Mouse (Mus musculus) hindbrain, embryonic 14.5 days (tissue): ENCODE measurements at regions not wholly inside any gene's neighbourhood (a gene's known extent, or its start where the extent isn't known, plus 50 kb on each side); places are given as distances from the start of the nearest gene placed in this dataset.

ENCODE experiments used
- ATAC-seq: fragments of 200-750 bp; cut with Nextera tagmentation; 2 replicates; pipeline ENCODE4 v1.8.0; 2017; ENCODE audit warnings: moderate number of reproducible peaks, mild to moderate bottlenecking, moderate TSS enrichment, moderate library complexity; ENCODE audit not compliant: low FRiP score
- DNase-seq: peaks from one replicate; pipeline ENCODE4 v3.0.0-alpha.2; 2015; ENCODE audit warnings: low spot score
- H3K27ac ChIP-seq: fragments of 300-500 bp; sonication (generic); 2 replicates; pipeline ENCODE4 v1.5.1; 2014; ENCODE audit warnings: mild to moderate bottlenecking, moderate library complexity
- H3K27me3 ChIP-seq: fragments of 300-500 bp; sonication (generic); 2 replicates; pipeline ENCODE4 v1.6.1; 2014; ENCODE audit warnings: mild to moderate bottlenecking, low read length, mixed read lengths; ENCODE audit not compliant: control insufficient read depth, insufficient read depth
- H3K36me3 ChIP-seq: fragments of 300-500 bp; sonication (generic); replicated peaks from 2 replicates; pipeline ENCODE4 v1.6.1; 2014; ENCODE audit not compliant: control insufficient read depth, insufficient read depth
- H3K4me1 ChIP-seq: fragments of 300-500 bp; sonication (generic); replicated peaks from 2 replicates; pipeline ENCODE4 v1.6.1; 2014; ENCODE audit warnings: antibody characterized with exemption, low read length, mixed read lengths; ENCODE audit not compliant: control insufficient read depth, insufficient read depth
- H3K4me2 ChIP-seq: fragments of 300-500 bp; sonication (generic); replicated peaks from 2 replicates; pipeline ENCODE4 v1.6.1; 2014; ENCODE audit warnings: mild to moderate bottlenecking, moderate library complexity
- H3K4me3 ChIP-seq: fragments of 300-500 bp; sonication (generic); replicated peaks from 2 replicates; pipeline ENCODE4 v1.5.1; 2014; ENCODE audit warnings: mild to moderate bottlenecking, low read length
- H3K9ac ChIP-seq: fragments of 300-500 bp; sonication (generic); 2 replicates; pipeline ENCODE4 v1.6.1; 2014
- H3K9me3 ChIP-seq: fragments of 300-500 bp; sonication (generic); 2 replicates; pipeline ENCODE4 v1.6.1; 2016; ENCODE audit warnings: low read length; ENCODE audit not compliant: control insufficient read depth
- WGBS: fragments of 180-500 bp; shearing (Covaris S2); extraction: QIAGEN DNeasy Blood & Tissue Kit; methylation state at CpG from one replicate; pipeline ENCODE4 v1.1.7; 2014; 5-methylcytosine and 5-hydroxymethylcytosine counted together

GRCm38 (mm10) chr5:112093905-112094571, 158.3 kb downstream of the Cryba4 start:
- DNase-seq (peak; percentile 52), ATAC-seq (no peak)
- Histone ChIP-seq H3K4me1 (peaks cover 12% of the 10 kb centered on the region), H3K9ac (no peak overlapping the region), H3K4me3 (no peak overlapping the region), H3K27ac (no peak overlapping the region), H3K36me3 (no peaks in the 10 kb centered on the region), H3K4me2 (no peak overlapping the region), H3K27me3 (no peaks in the 10 kb centered on the region), H3K9me3 (no peaks in the 10 kb centered on the region)
- 65% methylated on average over 17 of the region's 17 CpGs for WGBS

- Histone ChIP-seq H3K4me3 (no peak overlapping the region), H3K4me2 (peak overlapping the region; percentile 32), H3K9ac (peak overlapping the region; percentile 16; the same call in 1 of the 2 replicates), H3K36me3 (no peaks in the 10 kb centered on the region), H3K27ac (peak overlapping the region; percentile 76), H3K27me3 (no peaks in the 10 kb centered on the region), H3K9me3 (no peaks in the 10 kb centered on the region), H3K4me1 (peaks cover 14% of the 10 kb centered on the region)
- WGBS = 21% methylated on average over 21 of the region's 22 CpGs
- ATAC-seq (no peak), DNase-seq (peak; percentile 71)
These were observed 153.7 kb downstream of the Cryba4 start for GRCm38 (mm10) chr5:112098469-112099085.

- no peak for DNase-seq
- peaks cover 14% of the 10 kb centered on the region for H3K4me1 ChIP-seq
- no peaks in the 10 kb centered on the region for H3K9me3 ChIP-seq
- WGBS = 67% methylated on average over 17 of the region's 17 CpGs
- H3K4me3 ChIP-seq = no peak overlapping the region
- no peak for ATAC-seq
- H3K9ac ChIP-seq = no peak overlapping the region
- no peaks in the 10 kb centered on the region for H3K27me3 ChIP-seq
- no peak overlapping the region for H3K4me2 ChIP-seq
- H3K36me3 ChIP-seq = no peaks in the 10 kb centered on the region
- H3K27ac ChIP-seq = no peak overlapping the region
These were observed 150.4 kb downstream of the Cryba4 start for GRCm38 (mm10) chr5:112101739-112102590.

- no peaks in the 10 kb centered on the region for H3K27me3 ChIP-seq
- 0 out of 2 replicates have a peak overlapping the region, but pooled peaks have one; percentile 4 for H3K4me2 ChIP-seq
- no peak overlapping the region for H3K9ac ChIP-seq
These were observed 141.9 kb downstream of the Cryba4 start for GRCm38 (mm10) chr5:112110306-112110969.

GRCm38 (mm10) chr5:112120766-112121165, 131.6 kb downstream of the Cryba4 start:
- DNase-seq (no peak), ATAC-seq (no peak)

More at GRCm38 (mm10) chr5:112110306-112110969, 141.9 kb downstream of the Cryba4 start:
- no peak for ATAC-seq
- H3K9me3 ChIP-seq = no peaks in the 10 kb centered on the region
- H3K36me3 ChIP-seq = no peaks in the 10 kb centered on the region
- H3K4me1 ChIP-seq = peaks cover 9% of the 10 kb centered on the region
- 22% methylated on average over 22 of the region's 22 CpGs for WGBS
- no peak overlapping the region for H3K4me3 ChIP-seq
- peak overlapping the region; percentile 15 for H3K27ac ChIP-seq
- no peak for DNase-seq

GRCm38 (mm10) chr5:112121554-112121953, 130.8 kb downstream of the Cryba4 start:
- Histone ChIP-seq H3K9me3 (no peaks in the 10 kb centered on the region), H3K36me3 (no peaks in the 10 kb centered on the region), H3K27me3 (no peaks in the 10 kb centered on the region), H3K9ac (no peak overlapping the region), H3K4me2 (no peak overlapping the region), H3K4me3 (no peak overlapping the region), H3K27ac (no peak overlapping the region), H3K4me1 (peaks cover 15% of the 10 kb centered on the region; the same call in 1 of the 2 replicates)
- no peak for DNase-seq
- peak; percentile 32; the same call in 1 of the 2 replicates for ATAC-seq
- 31% methylated on average over 9 of the region's 9 CpGs for WGBS

More at GRCm38 (mm10) chr5:112120766-112121165, 131.6 kb downstream of the Cryba4 start:
- Histone ChIP-seq H3K9me3 (no peaks in the 10 kb centered on the region), H3K9ac (no peak overlapping the region), H3K4me2 (no peak overlapping the region), H3K4me3 (no peak overlapping the region), H3K27me3 (no peaks in the 10 kb centered on the region), H3K36me3 (no peaks in the 10 kb centered on the region), H3K4me1 (peaks cover 15% of the 10 kb centered on the region; the same call in 1 of the 2 replicates), H3K27ac (no peak overlapping the region)
- 72% methylated on average over 6 of the region's 6 CpGs for WGBS

- WGBS = 10% methylated on average over 5 of the region's 5 CpGs
- H3K27ac ChIP-seq = 0 out of 2 replicates have a peak overlapping the region, but pooled peaks have one; percentile 15
- no peak overlapping the region for H3K4me2 ChIP-seq
- no peaks in the 10 kb centered on the region for H3K27me3 ChIP-seq
- no peaks in the 10 kb centered on the region for H3K9me3 ChIP-seq
- no peak overlapping the region for H3K9ac ChIP-seq
- no peak for DNase-seq
- peaks cover 15% of the 10 kb centered on the region; the same call in 1 of the 2 replicates for H3K4me1 ChIP-seq
- ATAC-seq = no peak
- H3K36me3 ChIP-seq = no peaks in the 10 kb centered on the region
- H3K4me3 ChIP-seq = no peak overlapping the region
These were observed 129.7 kb downstream of the Cryba4 start for GRCm38 (mm10) chr5:112122581-112122980.

- Histone ChIP-seq H3K9me3 (no peaks in the 10 kb centered on the region), H3K9ac (no peak overlapping the region), H3K4me2 (no peak overlapping the region), H3K4me1 (no peaks in the 10 kb centered on the region), H3K36me3 (no peaks in the 10 kb centered on the region), H3K27me3 (no peaks in the 10 kb centered on the region), H3K27ac (no peak overlapping the region), H3K4me3 (no peak overlapping the region)
- DNase-seq = no peak
- WGBS = 82% methylated on average over 4 of the region's 4 CpGs
- ATAC-seq = no peak
These were observed 125.1 kb downstream of the Cryba4 start for GRCm38 (mm10) chr5:112127171-112127570.
